Mouse (Mus musculus) kidney, adult 2 months (tissue): ENCODE measurements at regions not wholly inside any gene's neighbourhood (a gene's known extent, or its start where the extent isn't known, plus 50 kb on each side); places are given as distances from the start of the nearest gene placed in this dataset.

Experiments
- DNase-seq: peaks from one replicate; pipeline ENCODE4 v3.0.0; 2021
- H3K27ac ChIP-seq: fragments of 200-500 bp; 2 replicates; pipeline ENCODE4 v1.5.1; 2012; ENCODE audit warnings: low read depth, low read length, control low read depth, inconsistent platforms; ENCODE audit not compliant: insufficient read depth
- H3K27me3 ChIP-seq: fragments of 200-500 bp; replicated peaks from 2 replicates; pipeline ENCODE4 v1.6.1; 2012; ENCODE audit warnings: mild to moderate bottlenecking, moderate library complexity, low read length, inconsistent platforms; ENCODE audit not compliant: control insufficient read depth, insufficient read depth
- H3K36me3 ChIP-seq: fragments of 200-500 bp; 2 replicates; pipeline ENCODE4 v1.6.1; 2012; ENCODE audit warnings: mild to moderate bottlenecking, moderate library complexity, low read length, inconsistent platforms; ENCODE audit not compliant: control insufficient read depth, insufficient read depth
- H3K4me1 ChIP-seq: fragments of 200-500 bp; 2 replicates; pipeline ENCODE4 v1.6.1; 2011; ENCODE audit warnings: low read length; ENCODE audit not compliant: control insufficient read depth, insufficient read depth
- H3K4me3 ChIP-seq: fragments of 200-500 bp; 2 replicates; pipeline ENCODE4 v1.5.1; 2011; ENCODE audit warnings: mild to moderate bottlenecking, low read depth, low read length, control low read depth; ENCODE audit not compliant: insufficient read depth
- CTCF ChIP-seq: fragments of 200-500 bp; conservative IDR thresholded peaks from 2 replicates; pipeline ENCODE4 v1.5.1; 2011; ENCODE audit warnings: low read depth, mild to moderate bottlenecking, control low read depth, low read length, moderate library complexity, mixed read lengths; ENCODE audit not compliant: insufficient read depth, insufficient read length
- POLR2A ChIP-seq: fragments of 200-500 bp; IDR thresholded peaks from one replicate; pipeline ENCODE4 v1.6.1; 2011; ENCODE audit warnings: low read depth, low read length, control low read depth
- WGBS: fragments of 180-500 bp; shearing (Covaris S2); methylation state at CpG from one replicate; pipeline ENCODE4 v1.1.7; 2018; 5-methylcytosine and 5-hydroxymethylcytosine counted together

DNA sequence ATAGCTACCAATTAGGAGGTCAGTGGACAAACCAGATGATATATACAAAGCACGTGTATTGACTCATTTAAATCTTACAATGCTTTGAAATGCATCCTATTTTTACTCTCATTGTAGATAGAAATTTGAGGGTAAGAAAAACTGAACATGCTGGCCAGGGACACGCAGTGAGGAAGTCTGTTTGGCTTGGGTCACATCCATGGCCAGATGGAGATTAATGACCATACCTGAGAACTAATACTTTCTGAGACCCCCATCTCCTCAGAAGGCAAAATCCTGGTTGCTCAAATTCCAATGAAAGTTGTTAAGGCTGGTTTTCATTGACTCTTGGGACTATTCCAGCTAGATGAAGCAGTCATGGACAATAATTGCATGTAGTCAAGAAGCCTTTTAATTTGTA lies 850.3 kb downstream of the Gsdmc2 start:
- TF ChIP-seq POLR2A (no peak), CTCF (no peak)
- H3K4me3 ChIP-seq, result no peak overlapping the region
- WGBS, result 92% methylated on average over 2 of the region's 2 CpGs
- no peaks in the 10 kb centered on the region for H3K27me3 ChIP-seq
- no peaks in the 10 kb centered on the region for H3K36me3 ChIP-seq
- no peak for DNase-seq
- no peak overlapping the region for H3K27ac ChIP-seq
- no peaks in the 10 kb centered on the region for H3K4me1 ChIP-seq

DNA sequence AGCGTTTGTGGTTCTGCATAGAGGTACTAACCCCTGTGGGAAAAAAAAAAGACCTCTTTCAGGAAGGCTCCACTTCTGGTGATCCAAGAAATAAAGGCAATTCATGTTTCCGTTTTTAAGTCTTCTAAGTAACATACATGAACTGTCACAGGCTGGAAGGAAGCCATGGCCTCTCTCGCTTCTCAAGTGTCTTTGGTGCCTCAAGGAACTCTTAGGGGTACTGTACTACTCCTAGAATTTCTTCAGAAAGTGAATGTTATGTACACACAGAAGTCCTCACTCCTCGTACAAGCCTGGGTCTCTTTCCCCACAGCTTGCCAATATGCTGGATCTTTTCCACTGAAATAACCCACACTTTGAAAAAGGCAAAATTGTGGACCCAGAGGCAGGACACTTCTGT lies 858.1 kb downstream of the Gsdmc2 start:
- no peak for TF ChIP-seq CTCF
- TF ChIP-seq POLR2A, result no peak
- WGBS, result 74% methylated on average over 4 of the region's 4 CpGs
- no peak for DNase-seq

DNA sequence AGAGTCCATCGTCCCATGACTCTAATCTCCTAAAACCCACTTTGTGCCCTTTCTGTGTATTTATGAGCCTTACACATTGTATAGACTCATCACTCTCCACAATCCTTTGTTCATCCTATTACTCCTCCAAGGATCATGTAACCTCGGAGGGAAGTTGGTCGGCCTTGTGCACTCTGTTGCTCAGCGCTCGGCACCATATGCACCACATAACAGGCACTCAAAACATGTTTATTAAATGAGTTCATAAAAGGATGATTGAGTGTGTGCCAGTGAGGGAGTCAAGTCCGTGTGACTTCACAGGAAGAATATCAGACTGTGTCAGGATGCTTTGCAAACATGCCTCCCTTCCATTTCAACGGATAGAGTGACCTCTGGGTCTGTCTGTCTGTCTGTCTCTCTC lies 858.8 kb downstream of the Gsdmc2 start:
- no peaks in the 10 kb centered on the region for H3K4me1 ChIP-seq
- H3K36me3 ChIP-seq, result no peaks in the 10 kb centered on the region
- no peak overlapping the region for H3K27ac ChIP-seq
- H3K27me3 ChIP-seq, result no peaks in the 10 kb centered on the region
- WGBS, result 54% methylated on average over 7 of the region's 7 CpGs
- no peak for DNase-seq
- no peak overlapping the region for H3K4me3 ChIP-seq
- TF ChIP-seq POLR2A (no peak), CTCF (no peak)

More for the DNA sequence above, 858.1 kb downstream of the Gsdmc2 start:
- Histone ChIP-seq H3K27me3 (no peaks in the 10 kb centered on the region), H3K36me3 (no peaks in the 10 kb centered on the region), H3K4me3 (no peak overlapping the region), H3K4me1 (no peaks in the 10 kb centered on the region), H3K27ac (no peak overlapping the region)

DNA sequence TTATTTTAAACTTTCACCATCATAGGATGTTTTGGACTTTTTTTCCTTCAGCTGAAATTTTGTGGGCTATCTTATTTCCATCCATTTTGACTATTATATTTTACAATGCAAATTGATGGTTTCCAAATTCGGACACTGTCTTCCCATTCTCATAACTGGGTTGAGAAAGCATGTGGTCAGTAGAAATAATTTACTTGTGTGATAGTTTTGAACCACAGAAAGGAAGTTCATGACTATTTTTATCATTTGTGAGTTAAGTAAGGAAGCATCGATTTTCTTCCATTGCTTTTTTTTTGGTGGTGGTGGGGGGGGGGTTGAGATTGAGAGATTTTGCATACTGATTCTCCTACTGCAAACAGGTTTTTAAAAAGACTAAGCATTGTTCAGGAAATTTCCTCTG lies 874.4 kb downstream of the Gsdmc2 start:
- 70% methylated on average over 2 of the region's 2 CpGs for WGBS
- H3K27ac ChIP-seq, result no peak overlapping the region
- H3K36me3 ChIP-seq, result no peaks in the 10 kb centered on the region
- no peaks in the 10 kb centered on the region for H3K27me3 ChIP-seq
- H3K4me3 ChIP-seq, result no peak overlapping the region
- no peaks in the 10 kb centered on the region for H3K4me1 ChIP-seq
- TF ChIP-seq POLR2A, result no peak
- no peak for TF ChIP-seq CTCF
- DNase-seq, result no peak

DNA sequence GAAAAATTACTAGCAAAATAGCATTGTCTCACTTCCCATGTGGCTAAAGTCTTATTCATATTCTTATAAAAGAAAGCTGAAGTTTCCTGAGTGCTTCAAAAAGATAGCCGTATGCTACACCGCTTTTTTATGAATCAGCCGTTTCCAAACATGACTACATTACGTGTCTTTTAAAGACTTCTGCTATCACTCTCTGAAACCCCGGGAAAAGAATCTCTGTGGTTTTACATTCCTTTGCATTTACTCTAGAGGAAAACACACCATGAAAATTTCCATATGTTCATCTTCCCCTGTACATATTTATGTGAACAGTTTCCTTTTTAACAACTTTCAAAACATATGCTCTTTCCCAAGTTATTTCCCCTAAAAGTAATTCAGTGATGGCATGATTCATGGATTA lies 882.3 kb downstream of the Gsdmc2 start:
- 78% methylated on average over 5 of the region's 5 CpGs for WGBS
- Histone ChIP-seq H3K27me3 (no peaks in the 10 kb centered on the region), H3K27ac (no peak overlapping the region), H3K4me3 (no peak overlapping the region), H3K4me1 (no peaks in the 10 kb centered on the region), H3K36me3 (no peaks in the 10 kb centered on the region)
- TF ChIP-seq CTCF (no peak), POLR2A (no peak)
- no peak for DNase-seq

DNA sequence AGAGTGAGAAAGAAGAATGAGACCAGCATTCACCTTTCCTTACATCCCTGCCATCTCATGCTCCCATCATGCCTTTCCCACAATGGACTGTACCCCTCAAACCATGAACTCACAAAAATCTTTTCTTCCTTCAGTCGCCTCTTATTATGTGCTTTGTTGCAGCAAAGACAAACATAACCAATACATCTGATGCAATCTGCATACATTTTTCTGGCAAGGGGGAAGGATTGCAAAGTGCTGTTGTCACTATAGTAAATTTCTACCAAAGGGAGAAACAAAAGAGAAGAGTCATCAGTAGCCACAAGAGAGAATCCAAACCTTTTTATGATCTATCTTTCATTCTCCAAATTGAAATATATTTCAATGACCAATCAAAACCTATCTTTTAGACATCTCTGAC lies 884.4 kb downstream of the Gsdmc2 start:
- H3K4me1 ChIP-seq, result no peaks in the 10 kb centered on the region
- TF ChIP-seq CTCF (no peak), POLR2A (no peak)
- no peaks in the 10 kb centered on the region for H3K27me3 ChIP-seq
- H3K36me3 ChIP-seq, result no peaks in the 10 kb centered on the region
- WGBS, result 97% methylated on average over 1 of the region's 1 CpGs
- H3K27ac ChIP-seq, result no peak overlapping the region
- H3K4me3 ChIP-seq, result no peak overlapping the region
- no peak for DNase-seq

DNA sequence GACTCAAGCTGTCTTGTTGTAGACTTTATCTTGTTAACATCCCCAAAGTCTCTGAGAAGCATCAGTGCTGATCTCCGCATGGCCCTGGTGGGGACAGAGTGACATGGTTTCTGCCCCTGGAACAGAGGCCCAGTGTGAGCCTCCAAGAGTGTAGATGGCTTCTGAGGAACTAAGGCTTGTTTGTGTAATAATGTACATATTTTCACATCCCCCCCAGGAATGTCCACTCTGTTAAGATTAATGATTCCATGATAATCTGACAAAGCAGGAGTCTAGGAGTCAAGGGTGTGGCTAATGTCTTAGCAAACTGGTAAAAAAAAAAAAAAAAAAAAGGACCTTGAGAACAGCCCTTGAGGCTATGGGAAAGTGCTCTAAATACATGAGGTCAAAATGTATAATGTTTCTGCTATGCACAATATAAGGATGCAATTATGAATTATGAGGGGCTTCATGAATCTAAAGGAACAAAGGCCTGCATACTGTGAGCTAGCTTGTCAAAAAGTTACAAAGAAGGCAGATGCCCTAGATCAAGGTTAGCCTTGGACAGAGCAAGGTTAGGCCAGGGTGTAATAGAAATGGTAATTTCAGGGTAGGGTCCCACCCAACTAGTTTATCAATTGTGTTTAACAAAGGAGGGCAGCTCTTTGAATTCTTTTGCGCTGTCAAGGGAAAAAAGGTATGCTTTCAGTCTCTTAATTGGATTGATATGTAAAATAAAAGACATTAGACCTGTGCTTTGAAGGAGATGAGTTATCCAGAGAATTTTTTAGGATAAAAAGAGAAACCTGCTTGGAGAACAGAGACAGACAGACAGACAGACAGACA lies 886.3 kb downstream of the Gsdmc2 start:
- no peak for DNase-seq
- H3K4me1 ChIP-seq, result no peaks in the 10 kb centered on the region
- no peaks in the 10 kb centered on the region for H3K27me3 ChIP-seq
- TF ChIP-seq POLR2A, result no peak
- TF ChIP-seq CTCF, result no peak
- H3K4me3 ChIP-seq, result no peak overlapping the region
- H3K27ac ChIP-seq, result no peak overlapping the region
- 96% methylated on average over 2 of the region's 2 CpGs for WGBS
- no peaks in the 10 kb centered on the region for H3K36me3 ChIP-seq
